In the genomic region with DNA sequence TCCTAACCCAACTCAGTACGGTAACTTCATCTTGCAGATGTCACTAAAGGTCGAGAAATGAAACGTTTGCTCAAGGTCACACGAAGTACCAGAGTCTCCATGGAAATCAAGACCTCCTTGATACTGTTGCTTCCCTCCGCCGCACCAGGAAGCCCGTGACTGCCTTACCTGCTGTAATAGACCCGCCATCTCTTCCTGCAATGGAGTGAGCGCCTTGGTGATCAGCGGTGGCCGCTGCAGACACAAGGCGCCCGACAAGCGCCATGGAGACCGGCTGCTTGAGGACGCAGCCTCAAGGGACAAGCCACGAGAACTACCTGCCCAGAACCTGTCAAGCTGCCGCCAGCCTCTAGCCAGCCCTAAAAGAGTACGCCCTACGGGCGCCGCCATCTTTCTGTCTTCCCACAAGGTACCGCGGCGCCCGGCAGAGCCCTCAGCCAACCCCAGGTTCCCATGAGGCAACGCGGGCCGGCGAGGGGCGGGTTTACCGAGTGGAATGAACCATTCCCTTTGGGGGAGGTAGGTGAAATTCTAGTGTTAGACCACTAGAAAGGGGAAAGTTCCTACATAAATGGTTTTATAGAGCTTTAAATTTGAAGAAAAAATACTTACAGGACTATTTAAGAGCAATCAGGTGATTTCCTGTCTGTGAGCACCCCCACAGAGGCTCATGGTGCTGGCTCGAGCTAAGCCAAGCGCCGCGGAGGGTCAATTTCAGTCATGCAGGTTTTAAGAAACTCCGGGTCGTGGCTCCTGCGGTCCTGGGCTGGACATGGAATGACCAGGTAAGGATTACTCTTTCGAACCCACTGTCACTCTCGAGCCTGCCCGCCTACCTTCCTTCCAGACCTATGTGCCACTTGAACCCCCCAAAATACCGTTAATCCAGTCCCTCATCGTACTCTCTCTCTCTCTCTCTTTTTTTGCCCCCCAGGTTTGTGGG, we compare ENCODE assay signal across 8 mouse cellular contexts. TPM values are rescaled to one million over a fixed set of nuclear protein-coding genes. Genes with fewer than 3 reads are reported as not detected.
DNase-seq lines count a peak whose midpoint lies in the region; ATAC-seq and TF ChIP-seq lines count a peak whose summit lies in the region.

A gene (plus strand): TSS at position 481 of the 943 bp plus-strand sequence.
A gene (minus strand): TSS at position 893 of the 943 bp plus-strand sequence.

- H3K36me3 ChIP-seq in hindbrain, postnatal 0 days (ENCODE audit: insufficient read depth, low read length), result peaks cover 18% of the 10 kb centered on the region

- ATAC-seq in hindbrain, postnatal 0 days, result peak; percentile 98
- peak; percentile 99 for ATAC-seq in megakaryocyte, adult 5-6 weeks (ENCODE audit: poor library complexity, severe bottlenecking)

- peaks cover 12% of the 10 kb centered on the region; the same call in 1 of the 2 replicates for H3K4me1 ChIP-seq in hindbrain, postnatal 0 days (ENCODE audit: insufficient read depth, low read length)

- WGBS in hindbrain, postnatal 0 days, result under 1% methylated on average over 44 of the region's 44 CpGs

- H3K4me3 ChIP-seq in gastrocnemius, adult 2 months, result peak within 1 kb of the TSS; percentile 76
- peak within 1 kb of the TSS; percentile 88 for H3K4me3 ChIP-seq in hindbrain, postnatal 0 days (ENCODE audit: low read length)
- H3K4me3 ChIP-seq in left cerebral cortex, adult 2 months, result peak within 1 kb of the TSS; percentile 99

- H3K27me3 ChIP-seq in hindbrain, postnatal 0 days (ENCODE audit: insufficient read depth, low read length), result no peaks in the 10 kb centered on the region

- peak within 1 kb of the TSS; percentile 98 for H3K4me2 ChIP-seq in hindbrain, postnatal 0 days (ENCODE audit: low read depth, low read length)

- peak within 1 kb of the TSS; percentile 81 for H3K9ac ChIP-seq in hindbrain, postnatal 0 days (replicated peaks; ENCODE audit: low read length)

- peak; percentile 55 for DNase-seq in WW6 (ENCODE audit: low read depth, low spot score)
- DNase-seq in cerebellum, postnatal 4 days (ENCODE audit: low spot score in 2 of 2), result peak; percentile 65 to 84
- peak; percentile 92 for DNase-seq in gastrocnemius, adult 2 months
- DNase-seq in hindbrain, postnatal 0 days (ENCODE audit: low spot score), result peak; percentile 94
- DNase-seq in left cerebral cortex, adult 2 months (ENCODE audit: extremely low spot score in 1 of 2, low spot score in 2 of 2), result peak; percentile 83
- DNase-seq in right cerebral cortex, adult 2 months (ENCODE audit: low spot score in 2 of 2), result peak; percentile 86 to 87
- peak; percentile 87 for DNase-seq in urinary bladder, postnatal 14 days (ENCODE audit: low spot score)

- peak within 1 kb of the TSS; percentile 93 for H3K27ac ChIP-seq in gastrocnemius, adult 2 months
- peak within 1 kb of the TSS; percentile 64 for H3K27ac ChIP-seq in hindbrain, postnatal 0 days
- H3K27ac ChIP-seq in left cerebral cortex, adult 2 months, result peak within 1 kb of the TSS; percentile 99

- intact Hi-C loops in gastrocnemius, adult 2 months (cut with DNase I), result loop anchor here (5.0 kb wide), 1 partner anchor 609 kb away; a partner anchor contains a TSS
- intact Hi-C loops in left cerebral cortex, adult 2 months (cut with DNase I), result no loop called here

- no peak; the same call in 1 of the 2 replicates for TF ChIP-seq CTCF in gastrocnemius, adult 2 months (IDR thresholded peaks at IDR 0.05)
- 0 out of 2 replicates have a peak, but pooled peaks have one; percentile 7 for TF ChIP-seq CTCF in hindbrain, postnatal 0 days (IDR thresholded peaks at IDR 0.05; ENCODE audit: low read depth)
- TF ChIP-seq CTCF in left cerebral cortex, adult 2 months (IDR thresholded peaks at IDR 0.05), result no peak; the same call in 1 of the 2 replicates

- H3K9me3 ChIP-seq in hindbrain, postnatal 0 days (ENCODE audit: low read length), result no peaks in the 10 kb centered on the region

RNA-seq across cellular contexts. Expression of the first gene that starts in this region (rescaled TPM):
- 10 to 100 TPM; 27.7 to 37.1 TPM for total RNA-seq in gastrocnemius, adult 2 months (2021)
- total RNA-seq in hindbrain, postnatal 0 days (2014; rRNA removed), result 48.8 and 56.8 TPM in 2 replicates
- 60.6 and 63.4 TPM in 2 replicates for polyA plus RNA-seq in hindbrain, postnatal 0 days (2015; fragmentation: Nextera tagmentation; extraction: Ambion mirVana)
- total RNA-seq in left cerebral cortex, adult 2 months (2021), result 10 to 100 TPM; 34.6 to 42.3 TPM
- 21.8 and 24.9 TPM in 2 replicates for total RNA-seq in megakaryocyte, adult 5-6 weeks (2015)
- total RNA-seq in megakaryocyte, adult 5-6 weeks (2017), result 33.7 and 45.6 TPM in 2 replicates

RNA-seq across cellular contexts. Expression of the second gene that starts in this region (rescaled TPM):
- total RNA-seq in gastrocnemius, adult 2 months (2021), result 10 to 100 TPM; 22.3 to 34.2 TPM
- total RNA-seq in hindbrain, postnatal 0 days (2014; rRNA removed), result 23.3 and 26.7 TPM in 2 replicates
- polyA plus RNA-seq in hindbrain, postnatal 0 days (2015; fragmentation: Nextera tagmentation; extraction: Ambion mirVana), result 71.2 and 71.4 TPM in 2 replicates
- 10 to 100 TPM; 30.2 to 37.1 TPM for total RNA-seq in left cerebral cortex, adult 2 months (2021)
- 20.6 and 32.0 TPM in 2 replicates for total RNA-seq in megakaryocyte, adult 5-6 weeks (2015)
- total RNA-seq in megakaryocyte, adult 5-6 weeks (2017), result 29.3 TPM in 2 replicates

Comparison
In these comparisons a context has a peak if more than half of its experiments do, and no peak if none do; other contexts are left out.
1. Peak in every context shown above with its lines: DNase-seq, ATAC-seq, H3K4me3 ChIP-seq and H3K27ac ChIP-seq.